Mouse (Mus musculus): ENCODE data around the gene Slc10a3. TPM values are rescaled to one million over a fixed set of nuclear protein-coding genes. Genes with fewer than 3 reads are reported as not detected.
"Not testable (repeated sequence)": the region's sequence is repeated elsewhere in the genome, so short reads cannot be mapped to it uniquely, and the experiment has no call there.

The Slc10a3 gene
- 1 to 10 TPM; 4.8 to 5.6 TPM for total RNA-seq (2021)
- long read RNA-seq, experiment 1, partial matches to known transcripts: 0 of 6 reads
- long read RNA-seq, experiment 1, other reads (novel, unspliced or antisense): 1 of 6 reads
- long read RNA-seq, experiment 2, partial matches to known transcripts: 0 of 1 reads
- long read RNA-seq, experiment 2, other reads (novel, unspliced or antisense): 0 of 1 reads

- peak; percentile 79 for DNase-seq
Observed at GRCm38 (mm10) chrX:74372888-74373549, at the start of gene Slc10a3, which contains the start of gene Ubl4a. TSS of gene Slc10a3 (minus strand) at chrX:74373349. TSS of gene Ubl4a (minus strand) at chrX:74373218.

DNA sequence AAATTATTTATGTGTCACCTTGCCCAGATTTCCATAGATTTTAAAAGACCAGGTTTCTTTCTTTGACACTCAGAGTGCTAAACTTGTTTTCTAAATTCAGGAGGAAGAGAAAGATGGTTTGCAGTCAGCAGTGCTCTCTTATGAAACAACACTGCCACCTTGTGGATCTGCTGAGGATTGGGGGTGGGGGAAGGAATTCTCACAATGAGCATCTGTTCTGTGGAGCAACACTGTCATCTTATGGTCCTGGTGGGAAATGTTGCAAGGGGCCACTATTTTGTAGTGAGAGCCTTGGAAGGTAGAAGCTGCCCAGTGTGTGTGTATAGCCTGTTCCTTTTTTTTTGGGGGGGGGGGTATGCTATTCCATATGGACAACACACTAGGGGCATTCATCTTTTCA lies 40.2 kb upstream of the Slc10a3 start:
- peak; percentile 36 for DNase-seq

DNA sequence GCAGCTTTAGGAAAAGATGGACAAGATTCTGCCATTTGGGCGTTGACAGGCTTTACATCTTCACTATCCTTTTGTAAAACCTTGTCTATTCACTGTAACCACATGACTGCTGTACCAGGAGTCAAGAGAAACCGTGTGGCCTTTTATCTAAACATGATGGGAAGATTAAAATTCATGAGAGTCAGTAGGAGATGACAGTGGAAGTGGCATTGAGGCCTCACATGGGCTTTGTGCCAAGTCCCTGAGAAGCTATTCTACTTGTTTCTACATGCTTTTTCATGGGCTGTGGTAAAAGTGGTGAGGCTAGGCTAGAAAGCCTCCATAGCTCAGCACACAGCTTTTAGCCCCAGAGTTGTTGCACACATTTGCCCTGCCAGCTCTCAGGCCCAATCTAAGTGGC lies 35.2 kb upstream of the Slc10a3 start:
- no peak for DNase-seq

GRCm38 (mm10) chrX:74400136-74400535 lies 27.0 kb upstream of the Slc10a3 start:
- DNase-seq: no peak

DNA sequence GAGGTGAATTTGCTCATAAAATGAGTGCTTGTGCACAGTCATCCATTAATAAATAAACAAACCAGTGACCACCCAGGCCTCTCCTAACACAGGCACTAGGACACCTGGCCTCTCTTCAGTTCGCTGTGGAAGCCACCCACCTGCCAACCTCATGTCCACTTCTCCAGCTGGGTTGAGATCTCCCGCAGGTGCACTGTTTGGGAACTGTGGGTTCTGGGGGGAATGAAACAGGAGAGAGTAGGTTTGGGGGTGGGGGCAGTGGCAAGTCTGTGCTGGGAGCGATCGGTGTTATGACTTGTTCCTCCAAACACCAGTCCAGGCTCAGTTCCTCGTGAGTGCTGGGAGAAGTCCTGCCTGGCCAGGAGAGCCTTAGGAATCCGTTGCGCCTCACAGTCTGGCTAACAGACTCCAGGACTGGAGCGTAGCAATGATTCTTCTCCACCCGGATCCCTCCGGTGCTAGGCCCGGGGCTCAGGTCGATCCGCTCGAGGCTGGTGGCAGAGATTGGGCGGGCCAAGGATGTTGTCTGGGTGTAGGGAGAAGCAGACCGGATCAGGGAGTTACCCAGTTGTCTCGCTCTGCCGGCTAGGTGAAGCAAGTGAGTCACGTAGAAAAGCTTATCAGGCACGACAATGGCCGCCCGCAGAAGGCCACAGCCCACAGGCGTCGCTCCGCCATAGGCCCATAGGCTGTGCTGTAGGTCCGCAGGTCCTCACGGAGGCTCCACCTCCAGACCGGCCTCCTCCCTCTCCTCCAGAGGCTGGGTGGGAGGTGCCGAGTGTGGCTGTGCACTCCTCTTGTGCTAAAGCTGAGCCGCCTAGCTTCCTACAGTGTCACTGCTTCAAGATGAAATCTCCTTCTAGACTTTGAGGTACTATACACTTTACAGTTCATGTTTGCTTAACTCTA lies 19.6 kb upstream of the Slc10a3 start, which contains the start of the genes Fam3a and Ikbkg:
TSS of gene Fam3a (minus strand) at position 738 of the 909 bp plus-strand sequence.
TSS of gene Ikbkg (plus strand) at position 756 of the 909 bp plus-strand sequence.
- peak; percentile 62 for DNase-seq

DNA sequence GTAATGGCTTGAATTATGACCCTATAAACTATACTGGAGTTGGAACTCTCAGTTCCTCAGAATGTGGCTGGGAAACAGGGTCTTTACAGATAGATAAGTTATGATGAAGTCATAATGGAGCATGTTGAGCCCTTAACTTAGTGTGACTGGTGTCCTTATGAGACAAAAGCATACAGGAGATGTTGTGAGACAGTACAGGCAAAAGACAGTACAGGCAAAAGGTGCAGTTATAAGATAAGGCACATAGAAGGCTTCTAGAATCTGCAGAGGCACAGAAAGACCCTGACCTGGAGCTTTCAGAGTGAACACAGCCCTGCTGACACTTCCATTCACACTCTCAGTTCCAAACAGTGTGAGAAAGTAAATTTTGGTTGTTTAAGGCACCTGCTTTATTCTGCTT lies 15.0 kb upstream of the Slc10a3 start:
- DNase-seq: no peak

- no peak for DNase-seq
Observed at GRCm38 (mm10) chrX:74384451-74384850, 11.3 kb upstream of the Slc10a3 start.

- DNase-seq: peak; percentile 70
Observed at GRCm38 (mm10) chrX:74368209-74368909, 4.8 kb downstream of the Slc10a3 start.

- DNase-seq: no peak
Observed at GRCm38 (mm10) chrX:74367512-74367911, 5.6 kb downstream of the Slc10a3 start.

DNA sequence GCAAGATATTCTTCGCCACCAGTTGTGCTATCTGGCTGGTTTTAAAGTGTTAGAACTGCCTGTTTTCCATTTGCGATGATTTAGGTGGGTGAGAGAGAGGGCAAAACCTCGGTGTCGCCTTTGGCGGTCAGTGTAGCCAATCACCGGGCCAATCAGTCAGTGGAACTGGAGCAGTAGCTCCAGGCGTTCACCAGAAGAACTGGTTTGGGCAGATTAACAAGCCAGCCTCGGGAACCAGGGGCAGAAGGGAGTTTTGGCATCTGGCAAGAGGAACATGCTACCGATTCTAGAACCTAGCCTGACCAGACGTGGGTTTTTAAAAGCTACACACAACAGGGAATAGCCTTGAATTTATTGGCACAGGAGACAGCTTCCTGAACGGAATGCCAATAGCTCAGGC lies 14.0 kb downstream of the Slc10a3 start:
- DNase-seq: no peak

GRCm38 (mm10) chrX:74357069-74357468 lies 16.1 kb downstream of the Slc10a3 start:
- not testable (repeated sequence) for DNase-seq

GRCm38 (mm10) chrX:74353467-74353770 lies 19.7 kb downstream of the Slc10a3 start, which contains the start of gene Lage3:
TSS of gene Lage3 (minus strand) at chrX:74353618.
- DNase-seq: peak; percentile 70

DNA sequence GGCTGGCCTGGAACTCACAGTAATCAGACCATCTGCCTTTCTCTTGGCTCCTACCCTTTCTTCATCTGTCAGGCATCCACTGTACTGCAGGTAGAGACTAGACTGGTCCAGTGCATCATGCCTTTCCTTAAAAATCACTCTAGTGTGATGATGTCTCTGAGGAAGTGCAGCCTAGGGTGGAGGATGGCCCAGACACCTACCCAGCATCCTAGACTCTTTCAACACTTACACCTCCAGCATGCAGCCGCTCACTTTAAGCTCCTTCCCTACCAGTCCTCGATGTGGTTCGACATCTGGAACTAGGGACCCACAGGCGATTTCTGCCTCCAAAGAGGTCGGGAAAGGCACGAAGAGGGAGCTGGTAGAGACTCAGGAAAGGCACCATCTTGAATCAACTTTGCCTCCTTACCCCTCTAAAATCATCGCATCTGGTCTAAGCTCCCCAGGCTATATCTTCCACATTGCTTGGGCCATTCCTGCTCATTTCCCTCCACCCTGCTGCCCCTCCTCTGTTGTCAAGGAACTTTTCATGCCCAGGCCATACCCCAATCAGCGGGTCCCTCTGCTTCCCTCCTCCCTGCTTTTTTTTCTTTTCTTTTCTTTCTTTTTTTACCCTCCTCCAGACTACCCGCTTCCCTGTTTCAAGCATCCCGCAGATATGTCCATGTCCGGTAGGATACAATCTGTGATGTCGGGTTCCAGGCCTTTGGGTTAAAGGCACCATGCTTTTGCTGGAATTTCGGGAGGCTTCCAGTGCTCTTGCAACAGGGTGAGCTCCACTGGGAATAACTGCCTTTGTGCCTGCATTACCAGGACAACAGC lies 20.3 kb downstream of the Slc10a3 start:
- no peak for DNase-seq

DNA sequence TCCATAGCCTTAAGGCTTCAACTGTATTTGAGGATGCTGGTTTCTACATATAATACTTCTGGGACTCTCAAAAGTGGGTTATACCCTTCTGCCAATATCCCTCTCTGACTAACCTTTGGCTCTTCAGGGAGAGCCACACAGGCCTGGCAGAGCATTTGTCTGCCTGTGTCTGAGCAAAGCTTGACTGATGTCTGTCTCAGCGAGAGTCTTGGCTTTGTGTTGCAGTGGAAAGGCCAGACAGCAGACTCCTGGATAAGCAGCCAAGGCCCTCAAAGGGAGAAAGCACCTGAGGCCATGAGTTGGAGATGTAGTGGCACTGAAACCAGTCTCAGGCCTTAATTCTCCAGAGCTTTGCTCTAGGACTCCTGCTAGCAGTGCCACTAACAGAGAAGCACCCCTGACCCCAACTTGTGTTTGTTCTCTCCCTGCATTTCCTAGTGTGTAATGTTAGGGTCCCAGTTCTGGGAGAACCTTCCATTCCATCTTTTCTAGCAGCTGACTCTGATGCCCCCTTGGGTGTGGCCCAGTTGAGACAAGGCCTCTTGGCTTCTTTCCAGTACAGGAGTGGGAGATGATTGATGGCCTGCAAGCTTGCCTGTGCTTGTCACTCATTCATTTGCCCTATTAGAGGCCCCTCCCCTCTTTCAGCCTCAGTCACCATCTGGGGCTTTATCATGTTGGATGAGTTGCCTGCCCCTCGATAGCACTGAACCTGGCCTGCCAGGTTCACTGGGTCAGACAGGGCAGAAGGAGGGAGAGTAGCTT lies 42.8 kb downstream of the Slc10a3 start:
- no peak for DNase-seq

DNA sequence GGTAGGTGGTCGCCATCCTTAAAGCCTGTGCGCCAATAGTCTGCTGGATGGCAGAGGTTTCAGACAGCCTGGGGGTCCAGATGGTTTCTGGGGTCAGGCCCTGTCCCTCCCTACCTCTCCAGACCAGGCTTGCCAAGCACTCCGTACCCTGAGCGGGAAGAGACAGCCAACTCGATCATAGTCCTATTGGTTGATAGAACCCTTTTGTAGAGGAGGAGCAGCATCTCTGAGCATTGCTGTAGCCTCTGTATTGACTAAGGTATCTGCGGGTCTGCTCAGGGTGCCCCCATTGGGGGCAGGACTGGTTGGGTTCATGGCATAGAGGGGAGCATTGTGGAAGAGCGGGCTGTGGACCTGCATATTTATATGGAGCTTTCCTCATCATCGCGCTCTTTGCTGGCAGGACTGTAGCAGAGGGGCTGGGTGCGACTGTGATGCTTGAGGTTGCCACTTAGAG lies 43.9 kb downstream of the Slc10a3 start:
- no peak for DNase-seq

GRCm38 (mm10) chrX:74328725-74329161 lies 44.4 kb downstream of the Slc10a3 start, which contains the start of gene Plxna3:
TSS of gene Plxna3 (plus strand) at chrX:74329066.
- peak; percentile 67 for DNase-seq
